Mouse (Mus musculus) CH12.LX (cell line): ENCODE data around the gene Speer3.
"Not testable (repeated sequence)": the region's sequence is repeated elsewhere in the genome, so short reads cannot be mapped to it uniquely, and the experiment has no call there.

Experiments used
- BHLHE40 ChIP-seq: IDR thresholded peaks from 2 replicates; pipeline ENCODE4 v1.6.1; 2011; ENCODE audit warnings: mild to moderate bottlenecking, low read depth, low read length, improper control_type of control experiment
- CTCF ChIP-seq, 2 experiments: IDR thresholded peaks in 1 of 2; conservative IDR thresholded peaks in 1 of 2; 2 replicates each; pipeline ENCODE4 v1.5.1; 2011 to 2012; ENCODE audit warnings: low read depth in 2 of 2, low read length in 2 of 2, improper control_type of control experiment in 1 of 2, inconsistent platforms in 1 of 2, mild to moderate bottlenecking in 1 of 2, moderate library complexity in 1 of 2
- ELF1 ChIP-seq: IDR thresholded peaks from 2 replicates; pipeline ENCODE4 v1.6.1; 2014; ENCODE audit warnings: low read depth, mild to moderate bottlenecking, inconsistent platforms, low read length, improper control_type of control experiment
- EP300 ChIP-seq: IDR thresholded peaks from 2 replicates; pipeline ENCODE4 v1.6.1; 2011; ENCODE audit warnings: low read length, improper control_type of control experiment
- ETS1 ChIP-seq: conservative IDR thresholded peaks from 2 replicates; pipeline ENCODE4 v1.6.1; 2012; ENCODE audit warnings: low read depth, mild to moderate bottlenecking, inconsistent platforms, low read length, improper control_type of control experiment, moderate library complexity
- IRF4 ChIP-seq: IDR thresholded peaks from 2 replicates; pipeline ENCODE4 v1.6.1; 2014; ENCODE audit warnings: low read depth, mild to moderate bottlenecking, inconsistent platforms, low read length, improper control_type of control experiment
- MAX ChIP-seq: IDR thresholded peaks from 2 replicates; pipeline ENCODE4 v1.6.1; 2011; ENCODE audit warnings: low read length, improper control_type of control experiment
- POLR2A ChIP-seq: IDR thresholded peaks from 2 replicates; pipeline ENCODE4 v1.6.1; 2011; ENCODE audit warnings: low read depth, mild to moderate bottlenecking, improper control_type of control experiment, low read length
- POLR2AphosphoS2 ChIP-seq: IDR thresholded peaks from 2 replicates; pipeline ENCODE4 v1.6.1; 2011; ENCODE audit warnings: low read depth, low read length, improper control_type of control experiment
- RAD21 ChIP-seq: IDR thresholded peaks from 2 replicates; pipeline ENCODE4 v1.6.1; 2011; ENCODE audit warnings: low read depth, mild to moderate bottlenecking, low read length, improper control_type of control experiment, moderate library complexity
- UBTF ChIP-seq: IDR thresholded peaks from 2 replicates; pipeline ENCODE4 v1.6.1; 2012; ENCODE audit warnings: low read depth, mild to moderate bottlenecking, inconsistent platforms, low read length, improper control_type of control experiment, moderate library complexity
- ZKSCAN1 ChIP-seq: IDR thresholded peaks from 2 replicates; pipeline ENCODE4 v1.6.1; 2012; ENCODE audit warnings: low read depth, inconsistent platforms, low read length, improper control_type of control experiment, borderline replicate concordance

DNA sequence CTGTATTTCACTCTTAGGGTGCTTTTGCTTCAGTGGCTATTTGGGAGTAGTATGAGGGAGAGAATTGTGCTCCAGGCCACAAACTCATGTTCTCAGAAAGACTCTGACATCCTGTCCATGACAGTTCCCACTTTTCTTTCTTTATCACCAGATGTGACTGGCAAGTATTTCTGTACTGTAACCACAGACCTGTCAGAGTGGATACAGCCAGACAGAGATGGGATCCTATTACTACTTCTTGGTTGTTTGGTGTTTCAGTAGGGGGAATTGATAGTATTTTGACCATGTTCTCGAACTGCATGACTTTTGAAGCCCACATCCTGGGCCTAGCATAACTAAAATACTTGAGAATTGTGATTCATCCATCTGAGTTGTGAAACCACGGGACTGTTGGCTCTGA is 19.1 kb downstream of the Speer3 start:
- TF ChIP-seq BHLHE40; CTCF (conservative IDR thresholded peaks at IDR 0.05 in 1 of 2, IDR thresholded peaks at IDR 0.05 in 1 of 2; ENCODE audit: low read depth in 2 of 2, low read length in 2 of 2); ELF1; POLR2A; POLR2AphosphoS2; ETS1; UBTF; MAX; IRF4; EP300; ZKSCAN1; RAD21: not testable (repeated sequence)
